Mouse (Mus musculus): Measurements from ENCODE around the gene Heca. TPM values are rescaled to one million over a fixed set of nuclear protein-coding genes. Genes with fewer than 3 reads are reported as not detected.

The Heca gene
- polyA plus RNA-seq, 1 experiment from 2014 or later = 4.1 TPM

GRCm38 (mm10) chr10:17869822-17870662 is 77.8 kb downstream of the Heca start:
- DNase-seq (ENCODE audit: low spot score) (peak; percentile 71), ATAC-seq (ENCODE audit: insufficient number of reproducible peaks, low FRiP score, low TSS enrichment, low read depth) (peak; percentile 80; the same call in 1 of the 2 replicates)
- Histone ChIP-seq H3K9ac (ENCODE audit: low read length) (no peak overlapping the region), H3K9me3 (ENCODE audit: control insufficient read depth, low read length) (no peaks in the 10 kb centered on the region), H3K4me2 (ENCODE audit: low read depth, severe bottlenecking) (no peak overlapping the region), H3K27me3 (ENCODE audit: control insufficient read depth, insufficient read depth, low read length) (no peaks in the 10 kb centered on the region), H3K4me3 (ENCODE audit: low read depth, low read length) (no peak overlapping the region), H3K27ac (replicated peaks; ENCODE audit: low read depth, low read length) (no peak overlapping the region), H3K36me3 (ENCODE audit: control insufficient read depth, insufficient read depth, low read length) (no peaks in the 10 kb centered on the region), H3K4me1 (ENCODE audit: control insufficient read depth, insufficient read depth, low read length) (no peaks in the 10 kb centered on the region)
- 37% methylated on average over 5 of the region's 5 CpGs for WGBS

GRCm38 (mm10) chr10:17860701-17861480 is 87.0 kb downstream of the Heca start:
- Histone ChIP-seq H3K9ac (ENCODE audit: low read length) (no peak overlapping the region), H3K4me3 (ENCODE audit: low read depth, low read length) (no peak overlapping the region), H3K27me3 (ENCODE audit: control insufficient read depth, insufficient read depth, low read length) (no peaks in the 10 kb centered on the region), H3K36me3 (ENCODE audit: control insufficient read depth, insufficient read depth, low read length) (no peaks in the 10 kb centered on the region), H3K4me2 (ENCODE audit: low read depth, severe bottlenecking) (no peak overlapping the region), H3K4me1 (ENCODE audit: control insufficient read depth, insufficient read depth, low read length) (no peaks in the 10 kb centered on the region), H3K9me3 (ENCODE audit: control insufficient read depth, low read length) (no peaks in the 10 kb centered on the region), H3K27ac (replicated peaks; ENCODE audit: low read depth, low read length) (no peak overlapping the region)
- 78% methylated on average over 6 of the region's 6 CpGs for WGBS
- DNase-seq (ENCODE audit: low spot score) = no peak
- no peak for ATAC-seq (ENCODE audit: insufficient number of reproducible peaks, low FRiP score, low TSS enrichment, low read depth)

GRCm38 (mm10) chr10:17857647-17858261 is 90.1 kb downstream of the Heca start:
- Histone ChIP-seq H3K27me3 (ENCODE audit: control insufficient read depth, insufficient read depth, low read length) (no peaks in the 10 kb centered on the region), H3K9ac (ENCODE audit: low read length) (no peak overlapping the region), H3K4me2 (ENCODE audit: low read depth, severe bottlenecking) (no peak overlapping the region), H3K27ac (replicated peaks; ENCODE audit: low read depth, low read length) (no peak overlapping the region), H3K36me3 (ENCODE audit: control insufficient read depth, insufficient read depth, low read length) (no peaks in the 10 kb centered on the region), H3K9me3 (ENCODE audit: control insufficient read depth, low read length) (no peaks in the 10 kb centered on the region), H3K4me1 (ENCODE audit: control insufficient read depth, insufficient read depth, low read length) (no peaks in the 10 kb centered on the region), H3K4me3 (ENCODE audit: low read depth, low read length) (no peak overlapping the region)
- DNase-seq (ENCODE audit: low spot score) = no peak
- WGBS = 90% methylated on average over 9 of the region's 9 CpGs
- no peak for ATAC-seq (ENCODE audit: insufficient number of reproducible peaks, low FRiP score, low TSS enrichment, low read depth)

GRCm38 (mm10) chr10:17844781-17845537 is 102.9 kb downstream of the Heca start:
- H3K4me2 ChIP-seq (ENCODE audit: low read depth, severe bottlenecking) = no peak overlapping the region
- DNase-seq (ENCODE audit: low spot score) (no peak), ATAC-seq (ENCODE audit: insufficient number of reproducible peaks, low FRiP score, low TSS enrichment, low read depth) (no peak)
- H3K9ac ChIP-seq (ENCODE audit: low read length) = no peak overlapping the region
- H3K27ac ChIP-seq (replicated peaks; ENCODE audit: low read depth, low read length) = no peak overlapping the region
- no peaks in the 10 kb centered on the region for H3K27me3 ChIP-seq (ENCODE audit: control insufficient read depth, insufficient read depth, low read length)
- H3K4me1 ChIP-seq (ENCODE audit: control insufficient read depth, insufficient read depth, low read length) = no peaks in the 10 kb centered on the region
- no peaks in the 10 kb centered on the region for H3K9me3 ChIP-seq (ENCODE audit: control insufficient read depth, low read length)
- H3K36me3 ChIP-seq (ENCODE audit: control insufficient read depth, insufficient read depth, low read length) = no peaks in the 10 kb centered on the region
- WGBS = 89% methylated on average over 4 of the region's 4 CpGs
- H3K4me3 ChIP-seq (ENCODE audit: low read depth, low read length) = no peak overlapping the region

DNA sequence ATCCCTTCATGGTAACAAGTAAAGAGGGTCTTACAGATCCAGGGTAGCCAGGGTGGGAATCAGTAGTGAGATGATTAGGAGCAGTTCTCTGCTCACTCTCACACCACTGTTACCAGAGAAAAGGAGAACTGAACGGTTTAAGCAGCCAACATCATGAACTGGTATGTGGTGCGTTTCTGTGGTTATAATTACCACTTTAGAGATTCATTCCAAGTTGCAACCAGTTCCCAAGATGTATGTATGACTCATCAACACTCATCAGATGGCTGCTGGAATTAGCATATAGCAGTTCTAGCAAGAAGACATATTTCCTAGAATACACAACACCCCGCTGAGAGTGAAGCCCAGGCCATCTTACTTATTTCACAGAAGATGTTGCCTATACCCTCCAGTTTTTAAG is 105.8 kb downstream of the Heca start:
- Histone ChIP-seq H3K27me3 (ENCODE audit: control insufficient read depth, insufficient read depth, low read length) (no peaks in the 10 kb centered on the region), H3K4me3 (ENCODE audit: low read depth, low read length) (no peak overlapping the region), H3K27ac (replicated peaks; ENCODE audit: low read depth, low read length) (no peak overlapping the region), H3K36me3 (ENCODE audit: control insufficient read depth, insufficient read depth, low read length) (no peaks in the 10 kb centered on the region), H3K9me3 (ENCODE audit: control insufficient read depth, low read length) (no peaks in the 10 kb centered on the region), H3K4me1 (ENCODE audit: control insufficient read depth, insufficient read depth, low read length) (no peaks in the 10 kb centered on the region), H3K4me2 (ENCODE audit: low read depth, severe bottlenecking) (no peak overlapping the region), H3K9ac (ENCODE audit: low read length) (no peak overlapping the region)
- no peak for ATAC-seq (ENCODE audit: insufficient number of reproducible peaks, low FRiP score, low TSS enrichment, low read depth)
- WGBS = 86% methylated on average over 3 of the region's 3 CpGs
- no peak for DNase-seq (ENCODE audit: low spot score)

DNA sequence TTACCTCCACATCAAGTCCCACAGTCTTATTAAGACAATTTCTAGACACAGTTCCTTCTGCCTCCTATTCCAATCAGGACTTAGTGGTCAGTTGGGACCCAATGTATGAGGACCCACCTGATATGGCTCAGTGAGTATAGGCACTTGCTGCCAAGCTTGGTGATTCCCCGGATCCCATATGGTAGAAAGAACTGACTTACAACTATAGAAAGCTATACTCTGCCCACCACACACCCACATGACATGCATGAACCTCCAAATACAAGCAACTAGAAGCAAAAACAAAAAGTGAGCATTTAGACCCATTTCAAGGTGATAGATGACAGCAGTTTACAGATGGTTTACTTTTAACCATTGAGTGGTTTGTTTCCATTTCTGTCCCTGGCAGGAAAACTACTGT is 111.6 kb downstream of the Heca start:
- Histone ChIP-seq H3K4me3 (ENCODE audit: low read depth, low read length) (no peak overlapping the region), H3K36me3 (ENCODE audit: control insufficient read depth, insufficient read depth, low read length) (no peaks in the 10 kb centered on the region), H3K9me3 (ENCODE audit: control insufficient read depth, low read length) (no peaks in the 10 kb centered on the region), H3K27me3 (ENCODE audit: control insufficient read depth, insufficient read depth, low read length) (no peaks in the 10 kb centered on the region), H3K27ac (replicated peaks; ENCODE audit: low read depth, low read length) (no peak overlapping the region), H3K4me2 (ENCODE audit: low read depth, severe bottlenecking) (no peak overlapping the region), H3K4me1 (ENCODE audit: control insufficient read depth, insufficient read depth, low read length) (no peaks in the 10 kb centered on the region), H3K9ac (ENCODE audit: low read length) (no peak overlapping the region)
- DNase-seq (ENCODE audit: low spot score) = no peak
- no peak for ATAC-seq (ENCODE audit: insufficient number of reproducible peaks, low FRiP score, low TSS enrichment, low read depth)
- WGBS = 94% methylated on average over 1 of the region's 1 CpGs

GRCm38 (mm10) chr10:17835031-17835430 is 112.8 kb downstream of the Heca start:
- no peak for DNase-seq (ENCODE audit: low spot score)
- 86% methylated on average over 6 of the region's 6 CpGs for WGBS
- H3K9ac ChIP-seq (ENCODE audit: low read length) = no peak overlapping the region

DNA sequence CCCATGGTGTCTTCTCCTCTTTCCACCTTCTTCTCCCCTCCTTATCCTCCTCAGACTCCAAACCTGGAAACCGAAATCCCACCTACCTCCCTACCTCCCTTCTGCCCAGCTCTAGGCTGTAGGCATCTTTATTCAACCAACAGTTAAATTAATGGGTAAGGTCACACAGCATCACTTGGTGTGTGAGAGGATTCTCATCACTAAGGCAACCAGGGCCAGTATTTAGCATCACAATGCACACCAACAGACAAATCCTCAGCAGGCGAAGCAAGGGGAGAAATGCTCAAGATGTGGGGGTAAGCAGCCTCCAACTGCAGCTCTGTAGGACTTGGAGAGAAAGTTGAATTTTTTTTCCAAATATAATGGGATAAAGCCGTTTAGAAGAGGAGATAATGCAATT is 116.8 kb downstream of the Heca start:
- no peak overlapping the region for H3K27ac ChIP-seq (replicated peaks; ENCODE audit: low read depth, low read length)
- no peak for ATAC-seq (ENCODE audit: insufficient number of reproducible peaks, low FRiP score, low TSS enrichment, low read depth)
- 61% methylated on average over 3 of the region's 3 CpGs for WGBS
- DNase-seq (ENCODE audit: low spot score) = no peak
- no peaks in the 10 kb centered on the region for H3K4me1 ChIP-seq (ENCODE audit: control insufficient read depth, insufficient read depth, low read length)
- no peaks in the 10 kb centered on the region for H3K27me3 ChIP-seq (ENCODE audit: control insufficient read depth, insufficient read depth, low read length)
- no peak overlapping the region for H3K4me3 ChIP-seq (ENCODE audit: low read depth, low read length)
- no peak overlapping the region for H3K4me2 ChIP-seq (ENCODE audit: low read depth, severe bottlenecking)
- no peak overlapping the region for H3K9ac ChIP-seq (ENCODE audit: low read length)
- no peaks in the 10 kb centered on the region for H3K36me3 ChIP-seq (ENCODE audit: control insufficient read depth, insufficient read depth, low read length)
- H3K9me3 ChIP-seq (ENCODE audit: control insufficient read depth, low read length) = no peaks in the 10 kb centered on the region

More at GRCm38 (mm10) chr10:17835031-17835430, 112.8 kb downstream of the Heca start:
- H3K4me1 ChIP-seq (ENCODE audit: control insufficient read depth, insufficient read depth, low read length) = no peaks in the 10 kb centered on the region
- ATAC-seq (ENCODE audit: insufficient number of reproducible peaks, low FRiP score, low TSS enrichment, low read depth) = no peak
- H3K9me3 ChIP-seq (ENCODE audit: control insufficient read depth, low read length) = no peaks in the 10 kb centered on the region
- no peaks in the 10 kb centered on the region for H3K27me3 ChIP-seq (ENCODE audit: control insufficient read depth, insufficient read depth, low read length)
- no peak overlapping the region for H3K27ac ChIP-seq (replicated peaks; ENCODE audit: low read depth, low read length)
- no peak overlapping the region for H3K4me3 ChIP-seq (ENCODE audit: low read depth, low read length)
- no peak overlapping the region for H3K4me2 ChIP-seq (ENCODE audit: low read depth, severe bottlenecking)
- H3K36me3 ChIP-seq (ENCODE audit: control insufficient read depth, insufficient read depth, low read length) = no peaks in the 10 kb centered on the region

All from limb, embryonic 11.5 days (tissue).